Mouse (Mus musculus) embryonic facial prominence, embryonic 15.5 days (tissue): ENCODE results near the gene Fam189a1. TPM values are rescaled to one million over a fixed set of nuclear protein-coding genes. Genes with fewer than 3 reads are reported as not detected.

Source experiments
- ATAC-seq: fragments of 200-750 bp; cut with Nextera tagmentation; 2 replicates; pipeline ENCODE4 v1.8.0; 2017; ENCODE audit warnings: low read depth, moderate TSS enrichment; ENCODE audit not compliant: insufficient number of reproducible peaks, low FRiP score, low TSS enrichment
- H3K27ac ChIP-seq: fragments of 300-500 bp; sonication (generic); replicated peaks from 2 replicates; pipeline ENCODE4 v1.5.1; 2015; ENCODE audit warnings: mild to moderate bottlenecking, inconsistent platforms
- H3K27me3 ChIP-seq: fragments of 300-500 bp; sonication (generic); 2 replicates; pipeline ENCODE4 v1.6.1; 2015; ENCODE audit warnings: inconsistent platforms
- H3K36me3 ChIP-seq: fragments of 300-500 bp; sonication (generic); 2 replicates; pipeline ENCODE4 v1.6.1; 2015; ENCODE audit warnings: mild to moderate bottlenecking, inconsistent platforms
- H3K4me1 ChIP-seq: fragments of 300-500 bp; sonication (generic); 2 replicates; pipeline ENCODE4 v1.6.1; 2015; ENCODE audit warnings: inconsistent platforms
- H3K4me2 ChIP-seq: fragments of 300-500 bp; sonication (generic); replicated peaks from 2 replicates; pipeline ENCODE4 v1.6.1; 2015; ENCODE audit warnings: mild to moderate bottlenecking, inconsistent platforms
- H3K4me3 ChIP-seq: fragments of 300-500 bp; sonication (generic); replicated peaks from 2 replicates; pipeline ENCODE4 v1.5.1; 2015; ENCODE audit warnings: mild to moderate bottlenecking, inconsistent platforms
- H3K9ac ChIP-seq: fragments of 300-500 bp; sonication (generic); 2 replicates; pipeline ENCODE4 v1.6.1; 2015; ENCODE audit warnings: inconsistent platforms
- H3K9me3 ChIP-seq: fragments of 300-500 bp; sonication (generic); replicated peaks from 2 replicates; pipeline ENCODE4 v1.6.1; 2016; ENCODE audit warnings: inconsistent platforms
- WGBS: fragments of 180-500 bp; shearing (Covaris S2); methylation state at CpG from one replicate; pipeline ENCODE4 v1.1.7; 2015; 5-methylcytosine and 5-hydroxymethylcytosine counted together
- polyA plus RNA-seq: library from polyadenylated mRNA; unstranded; fragments of >200 nt; fragmentation: Nextera tagmentation; extraction: Ambion mirVana; gene quantifications from 2 replicates; pipeline ENCODE4 v1.2.1, GENCODE M21; 2015

The Fam189a1 gene
- polyA plus RNA-seq, 1 experiment from 2014 or later, result 4.8 TPM

- no peaks in the 10 kb centered on the region for H3K9me3 ChIP-seq
- no peak overlapping the region for H3K4me2 ChIP-seq
- H3K27ac ChIP-seq, result no peak overlapping the region
- H3K36me3 ChIP-seq, result no peaks in the 10 kb centered on the region
- no peak overlapping the region for H3K9ac ChIP-seq
- H3K4me1 ChIP-seq, result no peaks in the 10 kb centered on the region
- no peak overlapping the region for H3K4me3 ChIP-seq
- H3K27me3 ChIP-seq, result no peaks in the 10 kb centered on the region
- ATAC-seq, result no peak
- WGBS, result 77% methylated on average over 6 of the region's 6 CpGs
Observed at GRCm38 (mm10) chr7:65031195-65031594, 125.2 kb downstream of the Fam189a1 start.

GRCm38 (mm10) chr7:65029985-65030384 is 126.4 kb downstream of the Fam189a1 start:
- H3K9ac ChIP-seq, result no peak overlapping the region
- no peak for ATAC-seq
- no peaks in the 10 kb centered on the region for H3K4me1 ChIP-seq
- H3K27me3 ChIP-seq, result no peaks in the 10 kb centered on the region
- H3K9me3 ChIP-seq, result no peaks in the 10 kb centered on the region
- H3K4me2 ChIP-seq, result no peak overlapping the region
- no peaks in the 10 kb centered on the region for H3K36me3 ChIP-seq
- H3K27ac ChIP-seq, result no peak overlapping the region
- 89% methylated on average over 16 of the region's 16 CpGs for WGBS
- no peak overlapping the region for H3K4me3 ChIP-seq

GRCm38 (mm10) chr7:65021298-65021697 is 135.1 kb downstream of the Fam189a1 start:
- no peak overlapping the region for H3K9ac ChIP-seq
- no peak overlapping the region for H3K27ac ChIP-seq
- no peak overlapping the region for H3K4me3 ChIP-seq
- no peaks in the 10 kb centered on the region for H3K9me3 ChIP-seq
- H3K27me3 ChIP-seq, result no peaks in the 10 kb centered on the region
- no peaks in the 10 kb centered on the region for H3K4me1 ChIP-seq
- no peak for ATAC-seq
- no peak overlapping the region for H3K4me2 ChIP-seq
- H3K36me3 ChIP-seq, result no peaks in the 10 kb centered on the region
- 54% methylated on average over 2 of the region's 2 CpGs for WGBS

- no peaks in the 10 kb centered on the region for H3K27me3 ChIP-seq
- 55% methylated on average over 8 of the region's 8 CpGs for WGBS
- H3K4me3 ChIP-seq, result no peak overlapping the region
- H3K9ac ChIP-seq, result no peak overlapping the region
- H3K4me2 ChIP-seq, result no peak overlapping the region
- no peaks in the 10 kb centered on the region for H3K9me3 ChIP-seq
- no peak for ATAC-seq
- no peak overlapping the region for H3K27ac ChIP-seq
- no peaks in the 10 kb centered on the region for H3K4me1 ChIP-seq
- no peaks in the 10 kb centered on the region for H3K36me3 ChIP-seq
Observed at GRCm38 (mm10) chr7:65018036-65018679, 138.2 kb downstream of the Fam189a1 start.

GRCm38 (mm10) chr7:65017348-65017747 is 139.0 kb downstream of the Fam189a1 start:
- Histone ChIP-seq H3K4me2 (no peak overlapping the region), H3K27ac (no peak overlapping the region), H3K4me3 (no peak overlapping the region), H3K4me1 (no peaks in the 10 kb centered on the region), H3K36me3 (no peaks in the 10 kb centered on the region), H3K9ac (no peak overlapping the region), H3K9me3 (no peaks in the 10 kb centered on the region), H3K27me3 (no peaks in the 10 kb centered on the region)
- WGBS, result 57% methylated on average over 5 of the region's 5 CpGs
- no peak for ATAC-seq

- Histone ChIP-seq H3K27me3 (no peaks in the 10 kb centered on the region), H3K9ac (no peak overlapping the region), H3K4me3 (no peak overlapping the region), H3K4me1 (0 out of 2 replicates have a peak, but pooled peaks cover 10% of the 10 kb centered on the region), H3K36me3 (no peaks in the 10 kb centered on the region), H3K4me2 (no peak overlapping the region), H3K27ac (no peak overlapping the region), H3K9me3 (no peaks in the 10 kb centered on the region)
- peak; percentile 54; the same call in 1 of the 2 replicates for ATAC-seq
- WGBS, result 30% methylated on average over 6 of the region's 6 CpGs
Observed at GRCm38 (mm10) chr7:65011133-65011532, 145.2 kb downstream of the Fam189a1 start.

GRCm38 (mm10) chr7:65010275-65010674 is 146.1 kb downstream of the Fam189a1 start:
- no peak overlapping the region for H3K4me3 ChIP-seq
- WGBS, result 47% methylated on average over 6 of the region's 6 CpGs

GRCm38 (mm10) chr7:65005731-65006130 is 150.6 kb downstream of the Fam189a1 start:
- Histone ChIP-seq H3K4me2 (no peak overlapping the region), H3K4me3 (no peak overlapping the region), H3K27me3 (no peaks in the 10 kb centered on the region), H3K4me1 (0 out of 2 replicates have a peak, but pooled peaks cover 5% of the 10 kb centered on the region), H3K9me3 (no peaks in the 10 kb centered on the region), H3K36me3 (no peaks in the 10 kb centered on the region), H3K9ac (no peak overlapping the region), H3K27ac (no peak overlapping the region)
- WGBS, result 44% methylated on average over 2 of the region's 2 CpGs
- ATAC-seq, result no peak

More at GRCm38 (mm10) chr7:65010275-65010674, 146.1 kb downstream of the Fam189a1 start:
- Histone ChIP-seq H3K27me3 (no peaks in the 10 kb centered on the region), H3K4me1 (0 out of 2 replicates have a peak, but pooled peaks cover 10% of the 10 kb centered on the region), H3K27ac (no peak overlapping the region), H3K9ac (no peak overlapping the region), H3K36me3 (no peaks in the 10 kb centered on the region), H3K4me2 (no peak overlapping the region), H3K9me3 (no peaks in the 10 kb centered on the region)
- no peak for ATAC-seq

GRCm38 (mm10) chr7:64999718-65000214 is 156.6 kb downstream of the Fam189a1 start:
- ATAC-seq, result no peak
- no peaks in the 10 kb centered on the region for H3K36me3 ChIP-seq
- no peak overlapping the region for H3K4me2 ChIP-seq
- H3K27me3 ChIP-seq, result no peaks in the 10 kb centered on the region
- no peaks in the 10 kb centered on the region for H3K9me3 ChIP-seq
- WGBS, result 52% methylated on average over 4 of the region's 4 CpGs
- H3K4me1 ChIP-seq, result no peaks in the 10 kb centered on the region; the same call in 1 of the 2 replicates
- H3K9ac ChIP-seq, result no peak overlapping the region
- H3K27ac ChIP-seq, result no peak overlapping the region
- H3K4me3 ChIP-seq, result no peak overlapping the region

GRCm38 (mm10) chr7:64997743-64998142 is 158.6 kb downstream of the Fam189a1 start:
- Histone ChIP-seq H3K9me3 (no peaks in the 10 kb centered on the region), H3K4me3 (no peak overlapping the region), H3K9ac (no peak overlapping the region), H3K27me3 (no peaks in the 10 kb centered on the region), H3K36me3 (no peaks in the 10 kb centered on the region), H3K4me1 (no peaks in the 10 kb centered on the region; the same call in 1 of the 2 replicates), H3K27ac (no peak overlapping the region), H3K4me2 (no peak overlapping the region)
- 79% methylated on average over 5 of the region's 5 CpGs for WGBS
- ATAC-seq, result no peak

GRCm38 (mm10) chr7:64995946-64996444 is 160.4 kb downstream of the Fam189a1 start:
- no peak for ATAC-seq
- Histone ChIP-seq H3K4me2 (no peak overlapping the region), H3K9ac (no peak overlapping the region), H3K27ac (no peak overlapping the region), H3K36me3 (no peaks in the 10 kb centered on the region), H3K4me3 (no peak overlapping the region), H3K4me1 (no peaks in the 10 kb centered on the region; the same call in 1 of the 2 replicates), H3K9me3 (no peaks in the 10 kb centered on the region), H3K27me3 (no peaks in the 10 kb centered on the region)
- 33% methylated on average over 8 of the region's 8 CpGs for WGBS

GRCm38 (mm10) chr7:64989406-64989805 is 167.0 kb downstream of the Fam189a1 start:
- H3K4me2 ChIP-seq, result no peak overlapping the region
- no peak for ATAC-seq
- H3K4me3 ChIP-seq, result no peak overlapping the region
- no peaks in the 10 kb centered on the region for H3K36me3 ChIP-seq
- no peak overlapping the region for H3K27ac ChIP-seq
- 74% methylated on average over 4 of the region's 4 CpGs for WGBS
- H3K27me3 ChIP-seq, result no peaks in the 10 kb centered on the region
- no peaks in the 10 kb centered on the region for H3K4me1 ChIP-seq
- no peaks in the 10 kb centered on the region for H3K9me3 ChIP-seq
- H3K9ac ChIP-seq, result no peak overlapping the region
